8 mouse cellular contexts compared by ENCODE assay signal in genomic region chr11:101695906-101696661, GRCm38 (mm10). TPM values are rescaled to one million over a fixed set of nuclear protein-coding genes. Genes with fewer than 3 reads are reported as not detected.
DNase-seq lines count a peak whose midpoint lies in the region; ATAC-seq and TF ChIP-seq lines count a peak whose summit lies in the region.

No protein-coding gene starts in this region.

- H3K27ac ChIP-seq in cerebellum, adult 2 months (ENCODE audit: insufficient read depth, low read length), result no peak overlapping the region
- peak overlapping the region; percentile 96 for H3K27ac ChIP-seq in forebrain, embryonic 16.5 days (ENCODE audit: low read length)

- peaks cover 11% of the 10 kb centered on the region for H3K4me1 ChIP-seq in cerebellum, adult 2 months (ENCODE audit: control insufficient read depth, insufficient read depth, low read length)
- peaks cover 47% of the 10 kb centered on the region for H3K4me1 ChIP-seq in G1E (ENCODE audit: insufficient read depth, low read depth, low read length)
- H3K4me1 ChIP-seq in forebrain, embryonic 16.5 days (replicated peaks; ENCODE audit: control insufficient read depth, insufficient read depth, low read length), result peaks cover 36% of the 10 kb centered on the region

- no peak for TF ChIP-seq POLR2A in cerebellum, adult 2 months (IDR thresholded peaks at IDR 0.05; ENCODE audit: borderline replicate concordance, insufficient read depth, low read length)

- ATAC-seq in G1E (ENCODE audit: extremely low read depth, insufficient number of reproducible peaks, low FRiP score, poor library complexity, severe bottlenecking), result no peak
- peak; percentile 96 for ATAC-seq in forebrain, embryonic 16.5 days

- no peaks in the 10 kb centered on the region for H3K36me3 ChIP-seq in G1E (replicated peaks)
- no peaks in the 10 kb centered on the region for H3K36me3 ChIP-seq in forebrain, embryonic 16.5 days (ENCODE audit: control insufficient read depth, insufficient read depth)

- H3K9ac ChIP-seq in forebrain, embryonic 16.5 days (replicated peaks; ENCODE audit: low read depth, low read length), result peak overlapping the region; percentile 51

- peak overlapping the region; percentile 51 for H3K4me2 ChIP-seq in forebrain, embryonic 16.5 days (ENCODE audit: low read length)

- DNase-seq in cerebellum, postnatal 25 days, result peak; percentile 25 to 52
- no peak for DNase-seq in cerebellum, adult 2 months
- no peak for DNase-seq in G1E (ENCODE audit: low spot score)
- peak; percentile 23 to 39 for DNase-seq in layer of hippocampus, postnatal 14 days (ENCODE audit: low spot score in 2 of 2)
- DNase-seq in lung, postnatal 36 days, result peak; percentile 64
- DNase-seq in right cerebral cortex, postnatal 4 days, result peak; percentile 60
- no peak for DNase-seq in gastrocnemius, postnatal 4 days (ENCODE audit: low spot score in 2 of 2)

- no peak for TF ChIP-seq CTCF in cerebellum, adult 2 months (IDR thresholded peaks at IDR 0.05; ENCODE audit: borderline replicate concordance, insufficient read depth, low read depth, low read length)
- TF ChIP-seq CTCF in G1E (IDR thresholded peaks at IDR 0.05; ENCODE audit: low read depth, low read length), result no peak

- WGBS in cerebellum, adult 2 months, result 19% methylated on average over 20 of the region's 20 CpGs
- under 1% methylated on average over 20 of the region's 20 CpGs for WGBS in forebrain, embryonic 16.5 days

- no peak overlapping the region for H3K4me3 ChIP-seq in cerebellum, adult 2 months (replicated peaks; ENCODE audit: insufficient read depth, low read depth, low read length)
- peak overlapping the region; percentile 38; the same call in 1 of the 2 replicates for H3K4me3 ChIP-seq in G1E (ENCODE audit: low read depth, low read length)
- peak overlapping the region; percentile 27 for H3K4me3 ChIP-seq in forebrain, embryonic 16.5 days (replicated peaks; ENCODE audit: low read length)

- H3K9me3 ChIP-seq in G1E (replicated peaks), result no peaks in the 10 kb centered on the region; the same call in 1 of the 2 replicates
- no peaks in the 10 kb centered on the region for H3K9me3 ChIP-seq in forebrain, embryonic 16.5 days (ENCODE audit: control insufficient read depth, low read length)

- H3K27me3 ChIP-seq in cerebellum, adult 2 months (ENCODE audit: control insufficient read depth, insufficient read depth, low read length), result no peaks in the 10 kb centered on the region
- H3K27me3 ChIP-seq in G1E (ENCODE audit: insufficient read depth, low read length), result peaks cover 2% of the 10 kb centered on the region; the same call in 1 of the 2 replicates
- no peaks in the 10 kb centered on the region for H3K27me3 ChIP-seq in forebrain, embryonic 16.5 days (replicated peaks; ENCODE audit: control insufficient read depth, insufficient read depth, low read length)

RNA-seq across cellular contexts. Expression of gene Arl4d, which starts 30.7 kb away (rescaled TPM):
- polyA plus RNA-seq in cerebellum, adult 2 months (2012; rRNA removed), result 14.5 and 16.6 TPM in 2 replicates
- 3.5 and 6.8 TPM in 2 replicates for total RNA-seq in G1E (2014; fragmentation: Nextera tagmentation)
- total RNA-seq in G1E (2017), result 2.2 TPM in 2 replicates
- polyA plus RNA-seq in G1E (2012), result 5.2 TPM in 2 replicates
- 36.5 and 42.2 TPM in 2 replicates for polyA plus RNA-seq in forebrain, embryonic 16.5 days (2015; fragmentation: Nextera tagmentation; extraction: Ambion mirVana)
- 10 to 100 TPM; 12.6 to 14.2 TPM for total RNA-seq in layer of hippocampus, postnatal 14 days (2021)
- total RNA-seq in gastrocnemius, postnatal 4 days (2021), result 10 to 100 TPM in 1 of 2 experiments, 1 to 10 TPM in 1; 7.1 to 10.0 TPM

RNA-seq across cellular contexts. Expression of gene Dhx8, which starts 36.6 kb away (rescaled TPM):
- polyA plus RNA-seq in cerebellum, adult 2 months (2012; rRNA removed), result 27.4 and 28.9 TPM in 2 replicates
- 44.8 and 46.2 TPM in 2 replicates for total RNA-seq in G1E (2014; fragmentation: Nextera tagmentation)
- 30.9 and 31.1 TPM in 2 replicates for total RNA-seq in G1E (2017)
- 13.0 and 14.8 TPM in 2 replicates for polyA plus RNA-seq in G1E (2012)
- polyA plus RNA-seq in forebrain, embryonic 16.5 days (2015; fragmentation: Nextera tagmentation; extraction: Ambion mirVana), result 39.9 and 41.9 TPM in 2 replicates
- 10 to 100 TPM; 32.4 to 34.2 TPM for total RNA-seq in layer of hippocampus, postnatal 14 days (2021)
- total RNA-seq in gastrocnemius, postnatal 4 days (2021), result 10 to 100 TPM; 22.2 to 22.8 TPM

Comparison
In these comparisons a context has a peak if more than half of its experiments do, and no peak if none do; other contexts are left out.
1. DNase-seq: peak in cerebellum, postnatal 25 days (2 of 2), layer of hippocampus, postnatal 14 days (2 of 2), lung, postnatal 36 days (single experiment) and right cerebral cortex, postnatal 4 days (single experiment); none in cerebellum, adult 2 months (0 of 2), G1E (single experiment) and gastrocnemius, postnatal 4 days (0 of 2).